Mouse (Mus musculus) layer of hippocampus, adult 9-11 months (tissue): ENCODE data around the gene Bloc1s4.

Source experiments
- DNase-seq: peaks from one replicate; pipeline ENCODE4 v3.0.0; 2022

Bloc1s4 gene

DNA sequence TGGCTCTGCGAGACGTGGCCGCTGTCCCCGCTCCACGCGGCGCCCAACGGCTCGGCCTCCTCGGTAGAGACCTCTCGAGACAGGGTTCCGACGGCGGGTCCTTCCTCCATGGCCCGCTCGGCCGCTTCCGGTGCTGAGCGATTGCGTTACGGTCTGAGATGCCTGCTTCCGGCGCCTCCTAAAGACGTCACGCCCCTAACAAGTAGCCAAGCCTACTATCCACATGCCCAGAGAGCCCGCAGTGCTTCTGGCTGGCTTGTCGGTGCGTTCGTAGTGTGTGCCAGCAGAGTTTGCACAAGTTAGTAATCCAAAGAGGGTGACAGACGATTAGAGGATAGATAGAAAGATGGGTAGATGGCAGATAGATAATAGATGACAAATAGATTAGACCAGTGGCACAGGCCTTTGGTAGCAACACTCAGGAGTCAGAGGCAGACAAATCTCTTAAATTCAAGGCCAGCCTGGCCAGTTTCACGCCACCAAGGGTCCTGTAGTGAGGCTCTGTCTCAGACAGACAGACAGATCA, at the start of gene Bloc1s4:
Gene Bloc1s4, minus strand, starts transcription at position 115 of the 526 bp plus-strand sequence.
- peak; percentile 94 for DNase-seq

DNA sequence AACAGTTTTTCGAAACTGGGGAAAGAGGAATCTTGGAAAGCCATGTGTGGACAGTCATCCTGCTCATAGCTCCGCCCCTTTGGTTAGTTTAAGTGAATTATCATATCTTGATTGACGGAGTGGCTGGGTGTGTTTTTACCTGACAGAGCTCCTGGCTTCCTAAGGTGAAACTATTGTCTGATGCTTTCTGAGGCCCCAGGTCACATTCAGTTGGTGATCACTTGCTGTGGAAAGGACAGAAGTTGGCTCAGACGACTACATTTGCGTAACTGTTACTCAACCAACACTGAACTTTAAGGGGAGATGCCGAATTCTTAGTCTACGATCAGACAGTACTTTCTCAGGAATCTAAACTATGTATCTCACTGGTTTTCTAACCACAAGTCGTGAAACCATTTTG, 48.8 kb upstream of the Bloc1s4 start:
- DNase-seq = no peak

- DNase-seq = peak; percentile 92
Observed at GRCm38 (mm10) chr5:36796296-36797014, 48.0 kb upstream of the Bloc1s4 start, which contains the start of gene Mrfap1. Gene Mrfap1, minus strand, starts transcription at chr5:36796772.

DNA sequence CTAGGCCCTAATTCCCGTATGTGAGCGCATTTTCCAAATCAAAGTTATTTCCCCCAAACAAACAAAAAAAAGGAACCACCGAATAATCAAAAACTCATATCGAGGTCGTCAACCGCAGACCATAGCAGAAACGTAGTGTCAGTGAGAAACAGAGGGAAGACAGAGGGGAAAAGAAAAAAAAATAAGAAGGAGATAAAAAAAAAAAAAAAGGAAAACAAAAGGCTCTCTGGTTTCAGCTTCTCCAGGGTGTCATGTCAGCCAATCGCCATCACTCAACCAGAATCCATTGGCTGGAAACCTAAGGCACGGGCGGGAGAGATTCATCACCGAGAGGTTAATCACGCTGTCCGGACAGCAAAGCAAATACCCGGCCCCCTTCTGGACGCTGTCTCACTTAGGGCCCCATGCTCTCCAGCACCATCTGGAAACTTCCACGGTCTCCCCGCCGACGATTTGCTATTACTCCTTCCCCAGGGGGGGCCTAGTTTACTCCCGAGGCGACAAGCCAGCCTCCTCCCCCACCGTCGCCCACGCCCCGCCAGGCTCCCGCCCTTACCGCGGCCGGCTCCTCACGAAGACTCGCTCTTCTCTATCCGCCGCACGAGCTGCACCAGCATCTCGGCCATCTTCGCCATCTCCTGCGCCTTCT, 47.3 kb upstream of the Bloc1s4 start:
- DNase-seq = peak; percentile 80

GRCm38 (mm10) chr5:36791861-36792260, 43.4 kb upstream of the Bloc1s4 start:
- no peak for DNase-seq

DNA sequence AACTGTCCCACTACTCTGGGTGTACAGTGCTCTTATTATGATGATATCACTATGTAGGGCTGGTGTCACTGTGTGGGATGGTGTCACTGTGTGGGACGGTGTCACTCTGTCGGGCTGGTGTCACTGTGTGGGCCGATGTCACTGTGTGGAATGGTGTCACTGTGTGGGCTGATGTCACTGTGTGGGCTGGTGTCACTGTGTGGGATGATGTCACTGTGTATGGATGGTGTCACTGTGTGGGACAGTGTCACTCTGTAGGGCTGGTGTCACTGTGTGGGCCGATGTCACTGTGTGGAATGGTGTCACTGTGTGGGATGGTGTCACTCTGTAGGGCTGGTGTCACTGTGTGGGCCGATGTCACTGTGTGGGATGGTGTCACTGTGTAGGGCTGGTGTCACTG, 37.6 kb upstream of the Bloc1s4 start:
- no peak for DNase-seq

GRCm38 (mm10) chr5:36779512-36779911, 31.1 kb upstream of the Bloc1s4 start:
- no peak for DNase-seq

- DNase-seq = no peak
Observed at GRCm38 (mm10) chr5:36778901-36779300, 30.5 kb upstream of the Bloc1s4 start.

GRCm38 (mm10) chr5:36777186-36777585, 28.7 kb upstream of the Bloc1s4 start:
- no peak for DNase-seq

- no peak for DNase-seq
Observed at GRCm38 (mm10) chr5:36776021-36776575, 27.6 kb upstream of the Bloc1s4 start.

GRCm38 (mm10) chr5:36775317-36775716, 26.9 kb upstream of the Bloc1s4 start:
- no peak for DNase-seq

- no peak for DNase-seq
Observed at GRCm38 (mm10) chr5:36772586-36772985, 24.1 kb upstream of the Bloc1s4 start.

GRCm38 (mm10) chr5:36769603-36770002, 21.2 kb upstream of the Bloc1s4 start:
- no peak for DNase-seq

GRCm38 (mm10) chr5:36766958-36767703, 18.7 kb upstream of the Bloc1s4 start:
- DNase-seq = peak; percentile 34

DNA sequence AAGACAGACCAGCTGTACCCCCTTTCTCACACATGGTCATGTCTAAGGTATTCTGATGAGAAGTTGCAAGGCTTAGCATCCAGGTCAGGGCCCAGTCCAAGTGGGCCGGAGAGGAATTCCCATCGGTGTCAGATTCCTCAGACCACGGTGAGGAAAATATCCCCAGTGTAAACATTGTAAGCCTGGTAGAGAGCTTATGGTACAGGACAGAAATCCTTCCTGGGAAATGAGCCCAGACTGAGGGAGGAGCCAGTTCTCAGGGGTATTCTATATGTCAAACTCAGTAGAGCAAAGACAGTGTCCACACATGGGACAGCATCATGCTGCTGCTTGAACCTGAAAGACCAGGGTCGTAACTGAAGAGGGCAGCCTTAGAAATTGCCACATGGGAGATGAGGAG, 11.4 kb upstream of the Bloc1s4 start:
- DNase-seq = no peak

DNA sequence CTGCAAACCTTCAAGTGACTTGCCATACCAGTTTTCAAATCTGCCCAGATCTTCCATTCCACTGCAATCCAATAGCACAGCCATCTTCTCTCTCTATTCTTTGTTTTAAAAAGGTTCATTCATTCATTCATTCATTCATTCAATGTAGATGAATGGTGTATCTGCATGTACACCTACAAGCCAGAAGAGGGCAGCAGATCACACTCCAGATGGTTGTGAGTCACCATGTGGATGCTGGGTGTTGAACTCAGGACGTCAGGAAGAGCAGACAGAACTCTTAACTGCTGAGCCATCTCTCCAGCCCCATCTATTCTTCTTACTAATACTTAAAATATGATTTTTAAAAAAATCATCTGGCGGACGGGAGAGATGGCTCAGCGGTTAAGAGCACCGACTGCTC, 8.6 kb upstream of the Bloc1s4 start:
- DNase-seq = no peak

- DNase-seq = no peak
Observed at GRCm38 (mm10) chr5:36750119-36751078, 1.9 kb upstream of the Bloc1s4 start.

DNA sequence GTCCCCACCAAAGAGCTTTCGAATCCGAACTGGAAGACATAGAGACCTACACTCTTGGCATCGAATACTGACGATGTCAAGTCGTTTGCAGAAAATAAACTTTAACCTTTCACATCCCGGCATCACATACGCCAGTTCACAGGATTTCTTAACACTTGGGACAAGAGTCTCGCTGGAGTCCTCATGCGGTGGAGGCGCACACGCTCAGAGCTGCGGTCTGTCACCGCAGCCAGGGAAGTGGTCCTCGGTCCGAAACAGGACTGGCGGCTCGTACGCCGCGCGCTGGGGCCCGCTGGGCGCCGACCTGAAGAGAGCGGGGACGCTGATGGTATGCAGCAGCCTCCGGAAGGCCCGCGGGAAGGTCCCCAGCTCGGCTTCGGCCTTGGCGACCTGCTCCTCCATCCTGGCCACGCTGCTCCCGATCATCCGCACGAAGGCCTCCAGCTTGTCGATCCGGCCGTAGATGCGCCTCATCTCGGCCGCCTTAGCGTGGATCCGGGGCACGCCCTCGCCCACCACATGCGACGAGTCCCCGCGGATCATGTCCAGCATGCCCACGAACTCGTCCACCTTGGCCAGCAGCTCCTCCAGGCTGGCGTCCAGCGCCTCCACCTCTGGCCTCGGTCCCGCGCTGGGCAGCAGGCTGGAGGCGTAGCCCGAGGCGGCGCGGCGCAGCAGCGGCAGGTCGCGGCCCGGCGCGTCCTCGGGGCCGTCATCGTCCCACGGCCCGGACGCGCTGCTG, 485 bp downstream of the Bloc1s4 start:
- no peak for DNase-seq

GRCm38 (mm10) chr5:36747071-36747470, 1.4 kb downstream of the Bloc1s4 start:
- DNase-seq = no peak

DNA sequence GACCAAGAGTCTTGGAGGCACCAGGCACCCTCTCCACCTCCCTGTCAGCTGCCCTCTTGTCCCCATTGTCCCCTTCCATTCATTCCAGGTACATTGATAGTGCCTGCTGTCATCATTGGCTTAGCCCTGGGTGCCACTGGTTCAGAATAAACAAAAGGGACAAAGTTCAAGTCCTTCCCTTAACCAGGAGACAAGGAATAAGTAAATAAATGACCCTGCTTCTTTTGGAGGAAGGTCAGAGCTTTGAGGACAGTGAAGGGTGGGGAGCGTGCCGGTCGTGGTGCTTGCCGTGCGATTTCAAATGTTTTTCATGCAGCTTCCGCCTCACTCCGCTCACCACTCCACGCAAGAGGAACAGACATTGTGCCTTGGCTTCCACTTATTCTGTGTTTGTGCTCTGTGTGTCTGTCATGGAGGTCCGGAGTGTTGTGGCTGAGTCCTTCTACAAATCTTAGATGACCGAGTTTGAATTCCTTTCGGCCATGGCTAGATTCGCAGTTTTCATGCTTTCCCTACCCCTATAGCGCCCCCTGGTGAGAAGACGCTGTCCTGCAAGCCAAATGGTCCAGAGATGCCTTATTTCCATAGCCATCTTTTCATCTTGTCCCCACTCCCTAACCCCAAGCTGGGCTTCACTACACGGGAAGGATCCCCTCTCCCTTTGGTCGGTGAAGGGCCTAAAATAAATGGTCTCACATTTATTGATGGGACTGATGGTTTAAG, 6.2 kb downstream of the Bloc1s4 start:
- DNase-seq = peak; percentile 62

DNA sequence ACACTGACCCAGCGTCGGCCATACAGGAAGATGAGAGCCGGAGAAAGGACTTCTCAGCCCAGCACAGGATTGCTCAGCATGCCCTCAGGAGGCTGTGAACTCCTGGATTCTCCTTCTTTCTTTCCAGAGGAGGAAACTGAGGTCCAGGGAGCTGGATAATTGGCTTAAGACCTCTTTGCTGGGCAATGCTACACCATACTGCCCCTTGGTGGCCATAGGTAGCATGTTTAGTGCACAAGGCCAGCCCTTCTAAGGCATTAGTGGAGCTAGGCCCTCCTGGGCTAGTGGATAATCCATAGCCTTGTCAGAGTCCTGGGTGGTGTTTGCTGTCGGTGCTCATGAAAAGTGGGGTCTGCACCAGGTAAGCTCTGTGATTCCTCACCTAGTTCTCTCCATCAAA, 8.6 kb downstream of the Bloc1s4 start:
- DNase-seq = peak; percentile 39
